Mouse (Mus musculus): ENCODE data around the gene Cdk16. TPM values are rescaled to one million over a fixed set of nuclear protein-coding genes. Genes with fewer than 3 reads are reported as not detected.

Gene Cdk16
- total and polyA plus RNA-seq, 2 experiments from 2014 or later, result 83.4 to 154 TPM

- Histone ChIP-seq H3K36me3 (replicated peaks; ENCODE audit: control insufficient read depth, insufficient read depth, low read length) (peaks cover 4% of the 10 kb centered on the region; the same call in 1 of the 2 replicates), H3K4me1 (ENCODE audit: control insufficient read depth, insufficient read depth) (peaks cover 6% of the 10 kb centered on the region; the same call in 1 of the 2 replicates), H3K4me3 (ENCODE audit: low read depth, low read length) (peak overlapping the region; percentile 67), H3K9ac (replicated peaks; ENCODE audit: low read depth, low read length) (peak overlapping the region; percentile 96), H3K27me3 (ENCODE audit: control insufficient read depth, insufficient read depth, low read length) (no peaks in the 10 kb centered on the region), H3K4me2 (ENCODE audit: low read depth, low read length) (peak overlapping the region; percentile 73), H3K27ac (ENCODE audit: low read depth) (peak overlapping the region; percentile 100), H3K9me3 (replicated peaks; ENCODE audit: control insufficient read depth, low read length) (no peaks in the 10 kb centered on the region)
- DNase-seq (ENCODE audit: low spot score) (peak; percentile 63), ATAC-seq (ENCODE audit: insufficient read depth, low read depth) (peak; percentile 54)
- TF ChIP-seq CTCF (IDR thresholded peaks at IDR 0.05; ENCODE audit: low read depth) (0 out of 2 replicates have a peak, but pooled peaks have one; percentile 2), EP300 (IDR thresholded peaks at IDR 0.05; ENCODE audit: low read depth) (no peak)
- WGBS, result 15% methylated on average over 20 of the region's 35 CpGs
Observed at GRCm38 (mm10) chrX:20688615-20689014, 861 bp downstream of the Cdk16 start.

GRCm38 (mm10) chrX:20691566-20691965 is 3.8 kb downstream of the Cdk16 start:
- H3K27ac ChIP-seq (ENCODE audit: low read depth), result no peak overlapping the region
- H3K9me3 ChIP-seq (replicated peaks; ENCODE audit: control insufficient read depth, low read length), result no peaks in the 10 kb centered on the region
- no peak for ATAC-seq (ENCODE audit: insufficient read depth, low read depth)
- WGBS, result 40% methylated on average over 3 of the region's 3 CpGs
- H3K36me3 ChIP-seq (replicated peaks; ENCODE audit: control insufficient read depth, insufficient read depth, low read length), result peaks cover 20% of the 10 kb centered on the region
- H3K4me3 ChIP-seq (ENCODE audit: low read depth, low read length), result no peak overlapping the region
- no peak overlapping the region for H3K9ac ChIP-seq (replicated peaks; ENCODE audit: low read depth, low read length)
- TF ChIP-seq EP300 (IDR thresholded peaks at IDR 0.05; ENCODE audit: low read depth) (no peak), CTCF (IDR thresholded peaks at IDR 0.05; ENCODE audit: low read depth) (no peak)
- DNase-seq (ENCODE audit: low spot score), result no peak
- H3K27me3 ChIP-seq (ENCODE audit: control insufficient read depth, insufficient read depth, low read length), result no peaks in the 10 kb centered on the region
- H3K4me2 ChIP-seq (ENCODE audit: low read depth, low read length), result no peak overlapping the region
- peaks cover 5% of the 10 kb centered on the region; the same call in 1 of the 2 replicates for H3K4me1 ChIP-seq (ENCODE audit: control insufficient read depth, insufficient read depth)

GRCm38 (mm10) chrX:20692616-20693015 is 4.9 kb downstream of the Cdk16 start:
- TF ChIP-seq CTCF (IDR thresholded peaks at IDR 0.05; ENCODE audit: low read depth) (no peak), EP300 (IDR thresholded peaks at IDR 0.05; ENCODE audit: low read depth) (no peak)
- no peaks in the 10 kb centered on the region for H3K27me3 ChIP-seq (ENCODE audit: control insufficient read depth, insufficient read depth, low read length)
- peaks cover 25% of the 10 kb centered on the region for H3K36me3 ChIP-seq (replicated peaks; ENCODE audit: control insufficient read depth, insufficient read depth, low read length)
- no peak overlapping the region for H3K27ac ChIP-seq (ENCODE audit: low read depth)
- no peaks in the 10 kb centered on the region for H3K4me1 ChIP-seq (ENCODE audit: control insufficient read depth, insufficient read depth)
- 82% methylated on average over 1 of the region's 1 CpGs for WGBS
- H3K4me3 ChIP-seq (ENCODE audit: low read depth, low read length), result no peak overlapping the region
- no peak for ATAC-seq (ENCODE audit: insufficient read depth, low read depth)
- no peak overlapping the region for H3K4me2 ChIP-seq (ENCODE audit: low read depth, low read length)
- no peak overlapping the region for H3K9ac ChIP-seq (replicated peaks; ENCODE audit: low read depth, low read length)
- no peak for DNase-seq (ENCODE audit: low spot score)
- H3K9me3 ChIP-seq (replicated peaks; ENCODE audit: control insufficient read depth, low read length), result no peaks in the 10 kb centered on the region

GRCm38 (mm10) chrX:20695842-20696241 is 8.1 kb downstream of the Cdk16 start:
- ATAC-seq (ENCODE audit: insufficient read depth, low read depth), result peak; percentile 50; the same call in 1 of the 2 replicates
- H3K9me3 ChIP-seq (replicated peaks; ENCODE audit: control insufficient read depth, low read length), result no peaks in the 10 kb centered on the region
- TF ChIP-seq EP300 (IDR thresholded peaks at IDR 0.05; ENCODE audit: low read depth) (no peak), CTCF (IDR thresholded peaks at IDR 0.05; ENCODE audit: low read depth) (no peak)
- H3K27me3 ChIP-seq (ENCODE audit: control insufficient read depth, insufficient read depth, low read length), result no peaks in the 10 kb centered on the region
- no peaks in the 10 kb centered on the region for H3K4me1 ChIP-seq (ENCODE audit: control insufficient read depth, insufficient read depth)
- no peak overlapping the region for H3K27ac ChIP-seq (ENCODE audit: low read depth)
- H3K4me3 ChIP-seq (ENCODE audit: low read depth, low read length), result no peak overlapping the region
- peaks cover 41% of the 10 kb centered on the region for H3K36me3 ChIP-seq (replicated peaks; ENCODE audit: control insufficient read depth, insufficient read depth, low read length)
- H3K9ac ChIP-seq (replicated peaks; ENCODE audit: low read depth, low read length), result no peak overlapping the region
- WGBS, result 61% methylated on average over 4 of the region's 4 CpGs
- H3K4me2 ChIP-seq (ENCODE audit: low read depth, low read length), result no peak overlapping the region
- DNase-seq (ENCODE audit: low spot score), result no peak

GRCm38 (mm10) chrX:20703741-20704290 is 16.1 kb downstream of the Cdk16 start, which contains the start of gene Usp11:
Usp11 (plus strand) TSS chrX:20703906.
- no peak for TF ChIP-seq EP300 (IDR thresholded peaks at IDR 0.05; ENCODE audit: low read depth)
- TF ChIP-seq CTCF (IDR thresholded peaks at IDR 0.05; ENCODE audit: low read depth), result no peak
- WGBS, result 21% methylated on average over 32 of the region's 32 CpGs
- no peaks in the 10 kb centered on the region for H3K9me3 ChIP-seq (replicated peaks; ENCODE audit: control insufficient read depth, low read length)
- H3K4me1 ChIP-seq (ENCODE audit: control insufficient read depth, insufficient read depth), result no peaks in the 10 kb centered on the region
- ATAC-seq (ENCODE audit: insufficient read depth, low read depth) (peak; percentile 24), DNase-seq (ENCODE audit: low spot score) (no peak)
- H3K27me3 ChIP-seq (ENCODE audit: control insufficient read depth, insufficient read depth, low read length), result no peaks in the 10 kb centered on the region
- peak within 1 kb of the TSS; percentile 90 for H3K27ac ChIP-seq (ENCODE audit: low read depth)
- peaks cover 8% of the 10 kb centered on the region; the same call in 1 of the 2 replicates for H3K36me3 ChIP-seq (replicated peaks; ENCODE audit: control insufficient read depth, insufficient read depth, low read length)
- peak within 1 kb of the TSS; percentile 59 for H3K4me3 ChIP-seq (ENCODE audit: low read depth, low read length)
- H3K9ac ChIP-seq (replicated peaks; ENCODE audit: low read depth, low read length), result peak within 1 kb of the TSS; percentile 64
- H3K4me2 ChIP-seq (ENCODE audit: low read depth, low read length), result peak within 1 kb of the TSS; percentile 72

All from heart, postnatal 0 days (tissue).